Mouse (Mus musculus) embryonic facial prominence, embryonic 13.5 days (tissue): ENCODE data around the gene Clec3a. TPM values are rescaled to one million over a fixed set of nuclear protein-coding genes. Genes with fewer than 3 reads are reported as not detected.

Experiments used
- ATAC-seq: fragments of 200-750 bp; cut with Nextera tagmentation; 2 replicates; pipeline ENCODE4 v1.8.0; 2017; ENCODE audit warnings: low read depth; ENCODE audit not compliant: insufficient number of reproducible peaks, insufficient read depth, low FRiP score, low TSS enrichment
- H3K27ac ChIP-seq: fragments of 300-500 bp; sonication (generic); 2 replicates; pipeline ENCODE4 v1.5.1; 2015; ENCODE audit warnings: moderate library complexity, mild to moderate bottlenecking, inconsistent platforms
- H3K27me3 ChIP-seq: fragments of 300-500 bp; sonication (generic); 2 replicates; pipeline ENCODE4 v1.6.1; 2015; ENCODE audit warnings: mild to moderate bottlenecking, inconsistent platforms
- H3K36me3 ChIP-seq: fragments of 300-500 bp; sonication (generic); 2 replicates; pipeline ENCODE4 v1.6.1; 2015; ENCODE audit warnings: mild to moderate bottlenecking, inconsistent platforms
- H3K4me1 ChIP-seq: fragments of 300-500 bp; sonication (generic); 2 replicates; pipeline ENCODE4 v1.6.1; 2015; ENCODE audit warnings: inconsistent platforms
- H3K4me2 ChIP-seq: fragments of 300-500 bp; sonication (generic); 2 replicates; pipeline ENCODE4 v1.6.1; 2015; ENCODE audit warnings: moderate library complexity, mild to moderate bottlenecking, inconsistent platforms
- H3K4me3 ChIP-seq: fragments of 300-500 bp; sonication (generic); 2 replicates; pipeline ENCODE4 v1.5.1; 2015; ENCODE audit warnings: mild to moderate bottlenecking, inconsistent platforms
- H3K9ac ChIP-seq: fragments of 300-500 bp; sonication (generic); 2 replicates; pipeline ENCODE4 v1.6.1; 2015; ENCODE audit warnings: mild to moderate bottlenecking, inconsistent platforms
- H3K9me3 ChIP-seq: fragments of 300-500 bp; sonication (generic); 2 replicates; pipeline ENCODE4 v1.6.1; 2016; ENCODE audit warnings: inconsistent platforms
- WGBS: fragments of 180-500 bp; shearing (Covaris S2); methylation state at CpG from one replicate; pipeline ENCODE4 v1.1.7; 2015; ENCODE audit warnings: mixed read lengths; 5-methylcytosine and 5-hydroxymethylcytosine counted together
- polyA plus RNA-seq: library from polyadenylated mRNA; unstranded; fragments of >200 nt; fragmentation: Nextera tagmentation; extraction: Ambion mirVana; gene quantifications from 2 replicates; pipeline ENCODE4 v1.2.1, GENCODE M21; 2015

Clec3a gene
- polyA plus RNA-seq, 1 experiment from 2014 or later = not detected

DNA sequence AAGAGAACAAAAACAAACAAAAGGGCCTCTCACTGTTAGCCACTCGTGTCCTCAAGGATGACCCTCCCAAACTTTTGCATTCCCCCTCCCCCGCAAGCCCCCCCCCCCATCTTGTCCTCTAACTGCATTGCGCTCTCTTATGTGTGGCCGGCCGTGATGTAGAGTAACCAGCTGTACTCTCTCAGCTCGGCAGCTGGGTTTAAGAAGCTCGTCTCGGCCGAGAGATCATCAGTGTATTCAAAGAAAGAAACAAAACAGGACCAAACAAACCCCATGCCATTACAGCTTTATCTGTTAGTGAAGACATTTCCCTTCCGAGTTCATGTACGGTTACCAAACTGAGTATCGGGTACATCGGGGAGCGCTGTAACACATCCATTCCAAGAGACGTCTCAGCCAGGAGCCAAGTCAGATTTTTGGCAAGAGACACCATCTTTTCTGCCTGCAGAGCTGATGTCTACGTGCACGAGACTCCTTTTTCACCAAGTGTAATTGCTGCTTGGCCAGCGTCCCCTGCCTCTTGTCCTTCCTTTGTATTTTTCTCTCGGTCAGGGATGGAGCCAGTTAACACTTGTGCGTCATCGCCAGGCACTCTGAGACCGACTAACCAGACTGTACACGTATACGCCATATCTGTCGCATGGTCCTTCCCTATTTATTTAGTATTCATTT is 40.4 kb downstream of the Clec3a start:
- Histone ChIP-seq H3K27ac (no peak overlapping the region), H3K27me3 (no peaks in the 10 kb centered on the region), H3K36me3 (no peaks in the 10 kb centered on the region), H3K9me3 (no peaks in the 10 kb centered on the region), H3K4me2 (no peak overlapping the region), H3K4me1 (peaks cover 16% of the 10 kb centered on the region), H3K4me3 (no peak overlapping the region), H3K9ac (no peak overlapping the region)
- ATAC-seq = no peak
- 75% methylated on average over 25 of the region's 25 CpGs for WGBS

GRCm38 (mm10) chr8:114460600-114460999 is 42.7 kb downstream of the Clec3a start:
- 74% methylated on average over 5 of the region's 5 CpGs for WGBS
- Histone ChIP-seq H3K4me2 (no peak overlapping the region), H3K27me3 (no peaks in the 10 kb centered on the region), H3K4me1 (peaks cover 17% of the 10 kb centered on the region), H3K36me3 (no peaks in the 10 kb centered on the region), H3K9ac (no peak overlapping the region), H3K27ac (no peak overlapping the region), H3K4me3 (no peak overlapping the region), H3K9me3 (no peaks in the 10 kb centered on the region)
- 0 out of 2 replicates have a peak, but pooled peaks have one; percentile 26 for ATAC-seq

DNA sequence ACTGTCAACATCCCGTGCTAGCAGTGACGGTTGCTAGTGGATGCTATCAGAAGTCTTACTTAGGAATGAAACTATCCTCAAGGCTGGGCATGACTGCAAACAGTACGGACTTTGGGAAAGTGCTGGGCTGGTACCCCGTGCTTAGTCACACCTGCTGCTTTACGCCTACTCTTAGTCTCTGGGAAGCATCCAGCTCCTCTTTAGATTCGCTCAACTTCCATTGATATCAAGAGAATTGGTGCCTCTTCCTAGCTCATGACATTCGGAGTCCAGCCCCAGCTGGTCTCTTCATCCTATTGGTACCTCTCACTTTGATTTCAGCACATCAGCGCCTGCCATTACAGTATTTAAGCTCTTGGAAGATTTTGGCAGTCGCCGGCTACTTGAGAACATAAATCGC is 44.7 kb downstream of the Clec3a start:
- peaks cover 12% of the 10 kb centered on the region; the same call in 1 of the 2 replicates for H3K4me1 ChIP-seq
- no peaks in the 10 kb centered on the region for H3K9me3 ChIP-seq
- no peak for ATAC-seq
- no peak overlapping the region for H3K4me3 ChIP-seq
- H3K4me2 ChIP-seq = no peak overlapping the region
- no peaks in the 10 kb centered on the region for H3K36me3 ChIP-seq
- no peak overlapping the region for H3K27ac ChIP-seq
- 92% methylated on average over 11 of the region's 11 CpGs for WGBS
- no peaks in the 10 kb centered on the region for H3K27me3 ChIP-seq
- H3K9ac ChIP-seq = no peak overlapping the region

DNA sequence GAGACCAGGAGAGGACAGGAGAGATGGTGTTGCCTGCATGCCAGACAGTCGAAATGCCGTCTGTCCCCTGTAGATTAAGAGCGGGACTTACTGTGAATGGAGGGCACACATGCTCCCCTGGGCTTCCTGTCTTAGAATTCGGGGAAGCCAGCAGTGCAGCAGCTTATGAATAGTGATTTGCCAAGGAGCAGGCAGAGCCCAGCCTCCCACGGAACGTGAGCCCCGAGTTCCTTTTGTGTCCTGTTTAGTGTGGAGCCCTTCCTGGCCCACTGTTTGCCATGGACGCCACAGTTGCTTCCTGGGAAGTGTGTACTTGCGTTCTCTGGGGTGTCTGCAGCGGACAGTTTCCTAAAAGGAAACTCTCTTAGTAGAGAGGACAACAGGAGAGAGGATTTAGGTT is 45.4 kb downstream of the Clec3a start:
- H3K36me3 ChIP-seq = no peaks in the 10 kb centered on the region
- no peak overlapping the region for H3K27ac ChIP-seq
- no peak overlapping the region for H3K4me3 ChIP-seq
- peaks cover 12% of the 10 kb centered on the region; the same call in 1 of the 2 replicates for H3K4me1 ChIP-seq
- no peak overlapping the region for H3K9ac ChIP-seq
- no peaks in the 10 kb centered on the region for H3K27me3 ChIP-seq
- no peak for ATAC-seq
- no peak overlapping the region for H3K4me2 ChIP-seq
- no peaks in the 10 kb centered on the region for H3K9me3 ChIP-seq
- WGBS = 72% methylated on average over 10 of the region's 10 CpGs

DNA sequence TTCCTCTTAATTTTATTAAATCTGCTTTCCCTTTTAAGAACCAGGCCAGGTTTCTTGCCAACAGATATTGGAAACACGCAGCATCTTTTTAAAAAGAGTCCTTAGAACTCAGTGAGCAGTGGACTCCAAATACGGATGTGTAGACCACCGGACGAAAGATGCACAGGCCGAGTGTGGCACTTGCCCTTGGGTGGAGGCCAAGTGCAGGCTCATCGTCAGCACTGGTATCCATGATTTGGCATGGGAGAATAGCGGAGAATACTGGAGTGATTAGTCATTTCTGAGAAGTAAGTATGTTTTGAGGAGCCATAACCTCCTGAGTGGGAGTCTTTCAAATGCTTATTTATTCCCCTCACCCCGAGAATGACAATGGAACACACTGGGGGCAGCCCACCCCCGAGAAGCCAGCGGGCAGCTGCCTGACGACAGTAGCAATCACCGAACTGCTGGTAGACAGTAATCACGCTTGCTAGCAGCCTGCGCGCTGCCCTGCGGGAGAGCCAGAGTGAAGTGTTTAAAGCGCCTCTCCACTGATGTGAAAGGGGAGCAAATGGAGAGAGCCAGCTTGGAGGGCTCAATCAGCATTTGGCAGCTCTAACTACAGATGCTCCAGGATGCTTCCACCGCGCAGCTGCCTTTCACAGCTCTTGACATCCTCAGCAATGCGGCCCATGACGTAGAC is 50.8 kb downstream of the Clec3a start:
- WGBS = 87% methylated on average over 21 of the region's 21 CpGs
- no peak overlapping the region for H3K27ac ChIP-seq
- no peak for ATAC-seq

DNA sequence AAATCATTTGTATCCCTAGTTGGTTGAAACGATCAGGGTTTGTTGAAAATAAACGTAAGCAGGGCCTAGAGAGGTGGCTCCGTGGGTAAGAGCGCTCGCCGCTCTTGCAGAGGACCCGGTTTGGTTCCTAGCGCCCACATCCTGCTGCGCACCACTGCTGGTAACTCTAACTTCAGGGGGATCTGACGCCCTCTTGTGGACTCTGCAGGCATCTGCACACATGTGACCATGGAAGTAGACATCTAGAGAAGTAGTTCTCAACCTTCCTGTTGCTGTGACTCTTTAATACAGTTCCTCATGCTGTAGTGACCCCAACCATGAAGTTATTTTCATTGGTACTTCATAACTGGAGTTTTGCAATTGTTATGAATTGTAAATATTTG is 51.3 kb downstream of the Clec3a start:
- H3K27me3 ChIP-seq = no peaks in the 10 kb centered on the region
- no peaks in the 10 kb centered on the region for H3K9me3 ChIP-seq
- no peak for ATAC-seq
- no peaks in the 10 kb centered on the region for H3K4me1 ChIP-seq
- H3K36me3 ChIP-seq = peaks cover 8% of the 10 kb centered on the region
- no peak overlapping the region for H3K4me3 ChIP-seq
- H3K27ac ChIP-seq = no peak overlapping the region
- no peak overlapping the region for H3K4me2 ChIP-seq
- no peak overlapping the region for H3K9ac ChIP-seq
- WGBS = 89% methylated on average over 10 of the region's 10 CpGs

More for the DNA sequence above, 50.8 kb downstream of the Clec3a start:
- no peaks in the 10 kb centered on the region for H3K27me3 ChIP-seq
- no peaks in the 10 kb centered on the region for H3K9me3 ChIP-seq
- H3K4me2 ChIP-seq = no peak overlapping the region
- no peak overlapping the region for H3K4me3 ChIP-seq
- peaks cover 8% of the 10 kb centered on the region for H3K36me3 ChIP-seq
- H3K4me1 ChIP-seq = no peaks in the 10 kb centered on the region
- no peak overlapping the region for H3K9ac ChIP-seq

DNA sequence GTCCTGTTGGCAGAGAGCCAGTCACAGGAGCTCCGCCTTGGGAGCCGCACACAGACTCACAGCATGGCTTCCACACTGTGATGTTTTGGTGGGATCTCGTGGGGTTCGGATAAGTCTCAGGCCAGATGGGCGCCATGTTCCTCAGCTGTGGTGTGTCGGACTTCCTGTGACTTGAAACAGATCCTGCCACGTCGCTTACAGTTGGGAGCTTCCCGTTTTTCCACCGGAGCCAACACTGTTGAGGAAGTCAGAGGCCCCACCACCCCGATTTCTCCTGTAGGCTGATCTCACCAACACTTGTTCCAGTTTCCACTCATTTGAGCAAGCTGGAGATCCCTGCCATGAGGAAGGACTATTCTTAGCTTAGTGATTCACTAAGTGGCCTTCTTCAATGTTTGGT is 55.7 kb downstream of the Clec3a start:
- H3K27me3 ChIP-seq = no peaks in the 10 kb centered on the region
- no peak overlapping the region for H3K27ac ChIP-seq
- no peak overlapping the region for H3K4me3 ChIP-seq
- no peaks in the 10 kb centered on the region for H3K9me3 ChIP-seq
- no peak overlapping the region for H3K9ac ChIP-seq
- peaks cover 5% of the 10 kb centered on the region; the same call in 1 of the 2 replicates for H3K4me1 ChIP-seq
- no peak for ATAC-seq
- WGBS = 87% methylated on average over 11 of the region's 11 CpGs
- H3K36me3 ChIP-seq = peaks cover 8% of the 10 kb centered on the region
- no peak overlapping the region for H3K4me2 ChIP-seq

Other genes starting within 250 kb of the Clec3a start
- 2.8 and 4.6 TPM in 2 replicates for gene Vat1l, start 212.5 kb upstream of the Clec3a start, polyA plus RNA-seq
- 11.5 and 13.9 TPM in 2 replicates for gene Wwox, start 21.6 kb downstream of the Clec3a start, polyA plus RNA-seq